Mouse (Mus musculus) neural tube, embryonic 10.5 days (tissue): ENCODE measurements at regions not wholly inside any gene's neighbourhood (a gene's known extent, or its start where the extent isn't known, plus 50 kb on each side); places are given as distances from the start of the nearest gene placed in this dataset.

Experiments used
- DNase-seq: peaks from one replicate; pipeline ENCODE4 v3.0.0-alpha.2; 2017; ENCODE audit warnings: low spot score; ENCODE audit errors: extremely low spot score

DNA sequence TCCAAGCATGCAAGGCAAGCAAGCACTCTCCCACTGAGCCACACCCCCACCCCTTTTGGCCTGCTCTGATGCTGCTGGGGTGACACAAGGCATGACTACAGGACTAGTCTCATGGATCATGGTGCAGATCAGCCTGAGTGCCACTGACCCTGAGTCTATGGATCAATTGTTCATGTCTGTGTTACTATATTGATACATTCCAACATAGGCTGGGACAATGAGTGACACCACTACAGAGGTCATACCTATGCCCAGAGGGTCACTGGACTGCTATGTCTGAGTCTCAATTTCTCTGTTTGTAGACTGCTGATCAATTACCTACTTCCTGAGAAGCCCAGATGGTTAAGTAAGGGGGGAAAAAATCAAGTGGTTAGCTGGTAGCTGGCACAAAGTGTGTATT is 116.5 kb upstream of the Prok2 start:
- DNase-seq, result no peak

DNA sequence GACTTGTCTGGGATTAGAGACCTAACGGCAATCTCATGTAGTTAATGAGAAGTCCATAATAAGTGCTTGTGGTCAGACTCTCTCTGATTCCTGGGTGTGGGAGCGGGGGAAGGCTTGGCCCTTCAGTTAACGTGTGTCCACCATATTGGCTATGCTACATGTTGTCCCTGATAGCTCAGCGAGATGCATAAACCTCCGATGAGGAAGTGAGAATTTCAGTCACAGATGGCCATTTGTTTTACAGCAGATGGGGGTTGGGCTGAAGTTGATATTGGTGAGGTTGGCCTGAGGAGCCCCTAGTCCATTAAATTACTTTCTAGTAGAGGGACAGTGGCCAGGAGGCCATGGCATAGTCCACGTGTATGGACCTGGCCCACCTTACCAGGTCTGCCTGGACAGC is 114.6 kb upstream of the Prok2 start:
- DNase-seq, result no peak

DNA sequence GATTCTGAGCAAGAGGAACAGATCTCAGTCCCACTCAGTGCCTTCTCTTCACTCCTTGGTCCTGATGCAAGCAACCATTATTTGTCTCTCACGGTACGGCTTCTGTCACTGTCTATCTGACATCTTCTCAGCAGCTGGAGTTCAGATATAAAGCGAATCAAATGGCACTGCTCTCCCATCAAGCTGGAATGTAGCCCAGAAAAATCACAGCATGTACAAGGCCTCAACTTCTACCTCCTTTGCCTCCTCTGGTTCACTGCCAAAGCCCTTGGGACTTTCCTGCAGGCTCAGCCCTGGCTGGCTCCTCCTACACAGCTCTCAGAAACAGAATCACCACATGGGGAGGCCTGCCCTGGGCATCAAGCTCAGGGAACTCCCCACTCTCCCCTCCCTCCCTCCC is 107.1 kb upstream of the Prok2 start:
- DNase-seq, result no peak

DNA sequence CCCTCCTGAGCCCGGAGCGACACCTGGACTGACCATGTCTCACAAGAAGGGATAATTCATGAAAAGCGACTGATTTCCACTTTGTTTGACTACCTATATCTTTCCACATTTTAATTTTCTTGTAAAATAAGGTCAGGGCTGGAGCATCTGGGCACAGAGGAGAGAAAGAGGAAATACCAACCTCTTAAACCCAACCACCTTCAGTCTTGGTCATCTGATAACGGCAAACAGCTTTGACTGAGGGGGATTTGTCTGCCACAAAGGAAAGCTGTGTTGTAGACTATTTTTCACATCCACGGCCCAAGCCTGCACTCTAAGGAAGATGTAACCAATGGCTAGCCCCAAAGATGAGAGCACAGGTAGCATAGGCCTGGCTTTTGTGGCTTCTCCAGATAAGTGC is 101.4 kb upstream of the Prok2 start:
- DNase-seq, result no peak

GRCm38 (mm10) chr6:99824808-99825207 is 98.6 kb upstream of the Prok2 start:
- DNase-seq, result no peak

DNA sequence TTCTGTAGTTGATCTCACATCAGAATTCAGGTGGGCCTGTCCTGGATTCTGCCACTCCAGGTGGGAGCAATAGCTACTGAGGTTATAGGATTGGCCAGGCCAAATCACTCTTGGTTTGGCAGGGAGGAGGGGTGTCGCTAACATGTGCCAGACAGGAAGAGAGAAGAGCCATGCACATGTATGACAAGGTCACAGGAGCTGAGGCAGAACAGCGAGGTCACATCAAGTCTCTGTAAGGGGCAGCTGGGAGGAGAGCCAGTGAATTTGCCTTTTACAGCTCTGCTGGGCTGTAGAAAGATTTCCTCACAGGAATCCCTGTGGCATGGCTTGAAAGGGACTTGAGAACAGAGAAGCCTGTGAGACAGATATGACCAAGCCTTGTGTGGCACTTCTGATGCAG is 96.3 kb upstream of the Prok2 start:
- no peak for DNase-seq

DNA sequence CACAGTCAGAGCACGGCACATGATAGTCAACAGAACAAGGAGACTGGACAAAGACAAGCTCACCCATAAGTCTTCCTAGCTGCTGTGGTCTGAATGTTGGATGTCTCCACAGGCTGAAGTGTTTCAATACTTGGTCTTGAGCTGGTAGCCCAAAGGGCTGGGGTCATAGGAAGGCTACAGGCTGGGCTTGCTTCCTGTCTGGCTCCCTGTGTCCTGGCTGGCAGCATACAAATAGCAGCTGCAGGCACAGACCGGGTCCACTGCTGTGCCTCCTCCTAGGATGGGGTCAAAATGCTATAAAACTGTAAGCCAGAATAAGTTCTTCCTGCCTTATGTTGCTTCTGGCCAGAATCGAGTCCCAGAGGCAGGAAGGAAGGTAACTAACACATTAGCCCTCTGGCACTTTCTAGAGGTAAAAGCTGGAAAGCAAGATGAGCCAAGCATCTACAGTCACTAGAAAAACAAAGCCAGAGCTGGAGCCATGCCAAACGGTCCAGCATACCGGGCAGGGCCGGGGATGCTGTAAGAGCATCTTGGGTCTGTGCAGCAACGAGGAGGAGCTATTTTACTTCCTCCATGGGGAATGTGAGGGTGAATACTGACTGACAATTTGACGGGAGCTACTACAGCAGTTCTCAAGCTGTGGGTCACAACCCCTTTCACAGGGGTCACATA is 93.2 kb upstream of the Prok2 start:
- no peak for DNase-seq

DNA sequence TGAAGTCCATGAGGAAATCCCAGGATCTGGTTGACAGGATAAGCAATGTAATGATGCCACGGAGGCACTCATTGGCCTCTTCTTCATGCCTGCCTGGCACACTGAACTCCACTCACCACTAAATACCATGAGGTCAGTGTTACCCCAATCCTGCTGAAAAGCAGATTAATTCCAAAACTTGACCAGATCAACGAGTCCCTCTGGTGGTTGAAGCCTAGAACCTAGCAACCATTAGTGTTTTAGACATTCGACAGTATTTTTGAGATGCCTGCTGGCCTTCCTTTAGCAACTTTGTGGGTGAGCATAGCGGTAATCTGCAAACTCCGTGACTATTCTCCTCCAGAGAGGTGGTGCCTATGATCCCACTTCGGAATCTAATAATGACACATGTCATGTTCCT is 92.3 kb upstream of the Prok2 start:
- no peak for DNase-seq

DNA sequence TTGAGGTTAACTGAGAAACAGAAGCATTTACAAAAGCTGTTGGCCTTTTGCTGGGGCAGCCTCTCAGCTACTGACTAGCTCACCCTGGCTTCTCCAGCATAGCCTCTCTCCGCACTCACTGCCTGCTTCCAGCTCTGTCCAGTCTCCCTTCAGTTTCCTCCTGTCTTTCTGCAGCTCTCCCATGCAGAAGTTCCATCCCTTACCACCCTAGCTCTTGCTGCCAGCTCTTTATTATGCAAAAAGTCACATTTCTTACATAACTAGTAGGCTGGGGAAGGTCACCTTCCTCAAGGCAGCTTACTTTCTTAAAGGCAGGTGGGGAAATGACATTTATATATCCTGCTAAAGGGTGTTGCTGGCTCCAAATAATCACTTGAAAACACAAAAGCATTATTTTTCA is 91.1 kb upstream of the Prok2 start:
- no peak for DNase-seq

DNA sequence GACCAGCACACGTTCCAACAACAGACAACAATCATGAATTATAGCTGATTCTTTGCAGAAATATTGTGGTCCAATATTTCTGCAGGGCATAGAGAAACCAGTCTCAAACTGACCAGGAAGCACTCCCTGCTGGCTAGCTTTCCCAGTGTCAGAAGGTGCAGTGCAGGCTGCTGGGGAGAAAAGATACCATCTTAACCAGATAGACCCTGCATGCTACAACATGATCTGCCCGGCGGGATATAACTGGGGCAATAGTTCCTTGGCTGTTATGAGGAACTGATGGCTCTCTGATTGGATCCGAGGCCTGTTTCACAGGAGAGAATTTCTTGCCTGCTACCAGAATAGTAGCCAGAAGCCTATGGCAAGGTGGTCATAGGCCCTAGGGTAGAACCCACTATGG is 86.9 kb upstream of the Prok2 start:
- no peak for DNase-seq

DNA sequence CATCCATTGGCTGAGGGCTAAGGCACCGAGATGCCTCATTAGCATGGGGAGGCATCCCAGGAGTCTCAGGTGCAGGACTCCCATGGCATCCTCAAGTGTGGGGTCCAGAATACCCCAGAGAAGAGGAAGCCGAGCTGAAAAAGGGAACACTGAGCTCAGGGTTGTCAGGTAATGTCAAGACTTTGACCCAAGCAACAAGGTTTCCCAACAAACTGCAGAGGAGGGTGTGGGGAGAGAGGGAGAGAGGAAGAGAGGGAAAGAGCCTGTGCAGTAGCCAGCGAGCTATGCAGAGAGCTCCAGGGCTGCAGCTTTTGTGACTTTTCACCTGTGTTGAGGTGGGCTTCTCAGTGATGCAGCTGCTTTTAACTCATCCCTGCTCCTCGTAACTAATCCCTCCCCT is 85.7 kb upstream of the Prok2 start:
- DNase-seq, result no peak

DNA sequence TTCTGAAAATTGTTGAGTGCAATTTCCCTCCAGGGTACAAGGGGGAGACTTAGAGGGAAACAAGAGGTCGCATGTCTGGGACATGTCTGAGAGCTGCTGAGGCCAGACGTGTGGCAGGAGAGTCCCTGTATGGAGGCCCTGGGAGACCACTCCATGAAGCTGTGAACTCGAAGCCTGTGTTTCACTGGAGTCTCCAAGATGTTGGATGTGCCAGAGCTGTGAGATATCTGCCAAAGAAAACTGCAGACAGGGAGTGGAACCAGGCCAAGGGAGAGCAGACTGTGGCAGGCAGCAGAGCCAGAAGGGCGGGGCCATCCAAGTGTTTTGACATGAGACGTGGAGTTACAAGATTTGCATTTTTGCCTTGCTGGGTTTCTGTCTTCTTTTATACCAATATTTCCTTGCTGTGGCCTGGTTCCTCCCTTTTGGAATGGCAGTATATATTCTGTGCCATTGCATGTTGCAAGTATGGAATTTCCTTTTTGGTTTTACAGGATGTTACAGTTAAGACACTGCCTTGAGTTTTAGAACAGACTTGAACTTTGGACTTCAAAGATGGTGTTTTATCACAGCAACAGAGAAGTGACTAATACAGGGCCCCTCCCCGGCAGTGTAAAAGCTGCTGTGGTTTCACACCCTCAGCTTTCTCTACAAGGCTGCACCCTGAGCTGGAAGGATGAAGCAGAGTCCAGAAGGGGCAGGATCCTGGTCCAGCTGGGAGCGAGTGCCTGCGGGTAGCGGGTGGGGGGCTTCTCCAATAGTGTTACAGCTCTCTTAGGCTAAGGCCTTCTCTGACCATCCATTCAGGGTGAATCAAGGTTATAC is 85.0 kb upstream of the Prok2 start:
- DNase-seq, result no peak

- DNase-seq, result no peak
Measured at GRCm38 (mm10) chr6:99804905-99805245, 78.7 kb upstream of the Prok2 start.

DNA sequence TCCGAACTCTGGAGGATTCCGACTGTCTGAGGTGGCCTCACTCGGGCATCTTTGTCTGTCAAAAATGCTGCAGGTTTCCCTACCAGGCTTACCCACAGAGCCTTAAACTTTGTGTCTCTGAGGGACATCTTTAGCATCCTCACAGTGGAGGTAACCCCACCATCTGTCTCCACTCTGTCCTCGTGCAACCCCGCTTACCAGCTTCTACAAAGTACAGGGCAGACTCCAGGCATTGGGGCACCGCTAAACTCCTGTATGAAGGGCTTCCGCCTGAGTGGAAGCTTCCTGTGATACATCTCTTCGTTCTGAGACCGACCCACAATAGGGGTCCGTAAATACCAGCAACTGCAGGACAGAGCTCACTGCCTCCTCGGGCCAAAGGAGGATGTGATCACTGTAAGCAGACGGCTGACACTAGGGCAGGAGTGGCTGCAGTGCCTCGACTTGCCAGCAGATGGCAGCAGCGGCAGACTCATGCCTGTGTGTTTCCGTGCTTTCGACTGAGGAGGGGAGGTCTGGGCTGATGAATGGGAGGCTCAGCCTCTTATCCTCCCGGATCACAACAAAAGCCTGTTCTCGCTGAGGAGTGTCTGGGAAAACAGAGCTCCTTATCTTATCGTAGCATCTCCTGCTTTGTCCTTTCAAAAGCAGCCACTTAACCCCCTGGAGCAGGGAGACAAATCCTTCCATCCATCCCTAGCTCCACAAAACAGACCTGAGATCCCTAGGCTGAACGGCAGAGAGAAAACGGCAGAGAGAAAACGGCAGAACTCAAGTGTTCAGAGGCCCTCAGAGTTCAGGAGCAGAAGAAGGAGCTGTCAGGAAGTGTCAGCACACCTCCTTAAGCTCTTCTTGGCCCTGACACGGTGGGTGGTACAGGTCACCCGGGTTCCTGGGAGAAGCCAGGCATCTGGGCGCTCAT is 78.1 kb upstream of the Prok2 start:
- DNase-seq, result peak; percentile 99

DNA sequence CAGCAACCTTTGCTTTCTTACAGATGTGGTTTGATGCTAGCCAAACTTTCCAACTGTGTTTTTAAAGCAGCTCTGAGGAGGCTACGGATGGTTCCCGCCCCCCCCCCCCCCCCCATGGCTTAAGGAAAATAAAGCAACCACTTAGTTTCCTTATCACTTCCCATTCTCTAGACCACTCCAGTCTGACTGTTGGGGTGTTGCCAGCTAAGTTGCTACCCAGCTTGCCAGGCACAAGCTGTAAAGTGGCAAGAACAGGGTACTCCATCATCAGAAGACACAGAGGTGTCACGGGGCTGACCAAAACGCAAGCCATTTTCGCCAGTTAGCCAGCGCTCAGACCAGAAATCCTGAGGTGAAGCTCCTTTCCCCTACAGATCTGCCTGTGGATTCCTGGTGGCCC is 74.7 kb upstream of the Prok2 start:
- no peak for DNase-seq

GRCm38 (mm10) chr6:99800324-99800723 is 74.1 kb upstream of the Prok2 start:
- no peak for DNase-seq

- no peak for DNase-seq
Measured at GRCm38 (mm10) chr6:99796390-99796789, 70.2 kb upstream of the Prok2 start.

DNA sequence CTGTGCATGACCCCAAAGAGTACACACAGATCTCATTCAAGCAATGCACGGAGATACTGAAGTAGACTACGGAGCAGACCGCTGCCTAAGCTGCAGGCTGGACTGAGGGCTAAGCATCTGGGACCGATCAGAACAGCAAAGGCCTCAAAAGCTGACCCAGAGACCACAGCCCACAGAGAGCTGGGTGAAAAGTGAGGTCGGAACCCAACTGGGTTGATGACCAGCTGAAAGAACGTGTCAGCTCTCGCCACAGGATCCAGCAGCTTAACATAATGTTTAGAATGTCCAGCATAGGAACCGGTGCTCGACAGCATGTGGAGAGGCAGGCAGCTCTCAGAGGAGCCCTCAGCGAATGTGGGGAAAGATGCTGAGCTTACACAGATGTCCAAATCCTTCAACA is 67.4 kb upstream of the Prok2 start:
- DNase-seq, result peak; percentile 30

GRCm38 (mm10) chr6:99792353-99792752 is 66.2 kb upstream of the Prok2 start:
- DNase-seq, result no peak

GRCm38 (mm10) chr6:99786977-99787376 is 60.8 kb upstream of the Prok2 start:
- no peak for DNase-seq

GRCm38 (mm10) chr6:99785212-99785611 is 59.0 kb upstream of the Prok2 start:
- no peak for DNase-seq

- no peak for DNase-seq
Measured at GRCm38 (mm10) chr6:99784804-99785203, 58.6 kb upstream of the Prok2 start.
